In genomic region chr9:21167140-21168097, GRCm38 (mm10) we compare ENCODE assay signal across 7 mouse cellular contexts. TPM values are rescaled to one million over a fixed set of nuclear protein-coding genes. Genes with fewer than 3 reads are reported as not detected.
A peak's percentile ranks its signal among the peaks of the same experiment; 100 is the strongest.
DNase-seq lines count a peak whose midpoint lies in the region; ATAC-seq and TF ChIP-seq lines count a peak whose summit lies in the region.

No protein-coding gene starts in this region.

- H3K9me3 ChIP-seq in MEL (replicated peaks; ENCODE audit: insufficient read depth, low read length) = no peaks in the 10 kb centered on the region
- H3K9me3 ChIP-seq in hindbrain, embryonic 14.5 days (ENCODE audit: control insufficient read depth, low read length) = no peaks in the 10 kb centered on the region
- no peaks in the 10 kb centered on the region for H3K9me3 ChIP-seq in neural tube, embryonic 12.5 days

- peak overlapping the region; percentile 79 for H3K27ac ChIP-seq in MEL (ENCODE audit: control insufficient read depth, low read depth, low read length)
- peak overlapping the region; percentile 39; the same call in 1 of the 2 replicates for H3K27ac ChIP-seq in hindbrain, embryonic 14.5 days
- H3K27ac ChIP-seq in liver, adult 2 months (replicated peaks; ENCODE audit: insufficient read depth, low read depth, low read length) = peak overlapping the region; percentile 72
- H3K27ac ChIP-seq in neural tube, embryonic 12.5 days = no peak overlapping the region

- H3K9ac ChIP-seq in MEL (ENCODE audit: control insufficient read depth, low read depth, low read length, poor library complexity, severe bottlenecking) = peak overlapping the region; percentile 82
- peak overlapping the region; percentile 25; the same call in 1 of the 2 replicates for H3K9ac ChIP-seq in hindbrain, embryonic 14.5 days
- H3K9ac ChIP-seq in liver, adult 2 months (ENCODE audit: low read depth, low read length) = peak overlapping the region; percentile 41
- no peak overlapping the region for H3K9ac ChIP-seq in neural tube, embryonic 12.5 days

- ATAC-seq in hindbrain, embryonic 14.5 days (ENCODE audit: low FRiP score) = no peak
- ATAC-seq in neural tube, embryonic 12.5 days (ENCODE audit: low FRiP score, low read depth) = no peak

- H3K4me1 ChIP-seq in MEL (ENCODE audit: control insufficient read depth in 1 of 2, insufficient read depth in 2 of 2, low read length in 2 of 2) = peaks cover 22 to 37% of the 10 kb centered on the region in 2 experiments
- H3K4me1 ChIP-seq in hindbrain, embryonic 14.5 days (replicated peaks; ENCODE audit: control insufficient read depth, insufficient read depth, low read length) = peaks cover 13% of the 10 kb centered on the region
- peaks cover 5% of the 10 kb centered on the region; the same call in 1 of the 2 replicates for H3K4me1 ChIP-seq in liver, adult 2 months (ENCODE audit: control insufficient read depth, insufficient read depth, low read length)
- H3K4me1 ChIP-seq in neural tube, embryonic 12.5 days = peaks cover 34% of the 10 kb centered on the region

- intact Hi-C loops in gastrocnemius, postnatal 14 days (cut with DNase I; ENCODE audit: low total_unique reads) = no loop called here

- peak; percentile 95 for DNase-seq in MEL (ENCODE audit: low read depth, low spot score)
- peak; percentile 70 for DNase-seq in embryo, embryonic 10.5 days (ENCODE audit: low spot score)
- no peak for DNase-seq in hindbrain, embryonic 14.5 days (ENCODE audit: low spot score)
- peak; percentile 29 for DNase-seq in liver, adult 2 months (ENCODE audit: extremely low read depth, low read depth, low spot score)
- no peak for DNase-seq in cerebellum, adult 9-11 months
- no peak for DNase-seq in gastrocnemius, postnatal 14 days

- peaks cover 37% of the 10 kb centered on the region for H3K79me2 ChIP-seq in MEL (ENCODE audit: control insufficient read depth, insufficient read depth, low read length, poor library complexity)
- no peaks in the 10 kb centered on the region for H3K79me2 ChIP-seq in liver, adult 2 months (ENCODE audit: control insufficient read depth, insufficient read depth, low read length)

- TF ChIP-seq EP300 in MEL (IDR thresholded peaks at IDR 0.05; ENCODE audit: low read depth in 1 of 2, low read length in 2 of 2) = no peak

- H3K4me3 ChIP-seq in MEL (ENCODE audit: control insufficient read depth in 1 of 2, insufficient read depth in 1 of 2, low read depth in 2 of 2, low read length in 2 of 2) = peak overlapping the region; percentile 71 to 81
- H3K4me3 ChIP-seq in hindbrain, embryonic 14.5 days (replicated peaks; ENCODE audit: low read length) = no peak overlapping the region
- H3K4me3 ChIP-seq in liver, adult 2 months (ENCODE audit: insufficient read depth, low read depth, low read length) = peak overlapping the region; percentile 40
- no peak overlapping the region; the same call in 1 of the 2 replicates for H3K4me3 ChIP-seq in neural tube, embryonic 12.5 days

- no peak for TF ChIP-seq RAD21 in MEL (IDR thresholded peaks at IDR 0.05; ENCODE audit: low read depth, low read length)

- no peaks in the 10 kb centered on the region for H3K27me3 ChIP-seq in MEL (ENCODE audit: control insufficient read depth in 1 of 2, insufficient read depth in 2 of 2, low read length in 2 of 2)
- H3K27me3 ChIP-seq in hindbrain, embryonic 14.5 days (ENCODE audit: control insufficient read depth, insufficient read depth, low read length) = peaks cover 57% of the 10 kb centered on the region
- 0 out of 2 replicates have a peak, but pooled peaks cover 6% of the 10 kb centered on the region for H3K27me3 ChIP-seq in liver, adult 2 months (ENCODE audit: control insufficient read depth, insufficient read depth, low read length)
- H3K27me3 ChIP-seq in neural tube, embryonic 12.5 days (replicated peaks) = peaks cover 49% of the 10 kb centered on the region

- WGBS in hindbrain, embryonic 14.5 days = 65% methylated on average over 10 of the region's 10 CpGs
- WGBS in liver, adult 2 months = 72% methylated on average over 10 of the region's 10 CpGs
- WGBS in neural tube, embryonic 12.5 days = 56% methylated on average over 10 of the region's 10 CpGs

- peak in 1 of 2 experiments; percentile 50; a peak in 1 of 4 replicates for TF ChIP-seq POLR2A in MEL (IDR thresholded peaks at IDR 0.05; ENCODE audit: control insufficient read depth in 1 of 2, insufficient read depth in 1 of 2, low read depth in 1 of 2, low read length in 2 of 2, poor library complexity in 1 of 2)
- TF ChIP-seq POLR2A in liver, adult 2 months (IDR thresholded peaks at IDR 0.05; ENCODE audit: extremely low read depth, insufficient read depth, low read length) = no peak

- H3K36me3 ChIP-seq in MEL (ENCODE audit: control insufficient read depth in 1 of 2, insufficient read depth in 2 of 2, low read length in 2 of 2) = peaks cover 0 to 25% of the 10 kb centered on the region in 2 experiments; a peak in 2 of 4 replicates
- H3K36me3 ChIP-seq in hindbrain, embryonic 14.5 days (replicated peaks; ENCODE audit: control insufficient read depth, insufficient read depth) = no peaks in the 10 kb centered on the region
- no peaks in the 10 kb centered on the region for H3K36me3 ChIP-seq in liver, adult 2 months (ENCODE audit: control insufficient read depth, insufficient read depth, low read length)
- H3K36me3 ChIP-seq in neural tube, embryonic 12.5 days = no peaks in the 10 kb centered on the region

- no peak for TF ChIP-seq CTCF in MEL (IDR thresholded peaks at IDR 0.05 in 2 of 3, conservative IDR thresholded peaks at IDR 0.05 in 1 of 3; ENCODE audit: control insufficient read depth in 1 of 3, insufficient read depth in 1 of 3, low read depth in 2 of 3, low read length in 3 of 3, poor library complexity in 1 of 3, severe bottlenecking in 1 of 3)
- no peak for TF ChIP-seq CTCF in liver, adult 2 months (IDR thresholded peaks at IDR 0.05; ENCODE audit: low read depth, low read length)

- peak overlapping the region; percentile 2; the same call in 1 of the 2 replicates for H3K4me2 ChIP-seq in hindbrain, embryonic 14.5 days (replicated peaks)
- H3K4me2 ChIP-seq in neural tube, embryonic 12.5 days (replicated peaks) = peak overlapping the region; percentile 50

TF ChIP-seq in MEL, 35 proteins besides CTCF, POLR2A, EP300 and RAD21 (continues in another document):
- no peak for TF ChIP-seq ELF1 (IDR thresholded peaks at IDR 0.05; ENCODE audit: low read depth, low read length)
- no peak for TF ChIP-seq POLR2AphosphoS2 (IDR thresholded peaks at IDR 0.05; ENCODE audit: low read length)
- no peak for TF ChIP-seq RCOR1 (IDR thresholded peaks at IDR 0.05; ENCODE audit: low read depth, low read length)
- TF ChIP-seq GATA1 (IDR thresholded peaks at IDR 0.05; ENCODE audit: low read depth, low read length) = peak; percentile 93
- TF ChIP-seq BHLHE40 (IDR thresholded peaks at IDR 0.05; ENCODE audit: borderline replicate concordance, low read depth, low read length) = no peak
- TF ChIP-seq USF2 (IDR thresholded peaks at IDR 0.05; ENCODE audit: borderline replicate concordance in 1 of 2, insufficient read depth in 1 of 2, low read depth in 1 of 2, low read length in 2 of 2) = no peak
- peak; percentile 66 for TF ChIP-seq TAL1 (IDR thresholded peaks at IDR 0.05; ENCODE audit: low read length)
- peak; percentile 90 for TF ChIP-seq TBP (IDR thresholded peaks at IDR 0.05; ENCODE audit: low read depth, low read length)
- TF ChIP-seq MAX (IDR thresholded peaks at IDR 0.05; ENCODE audit: low read length) = no peak
- TF ChIP-seq CHD2 (IDR thresholded peaks at IDR 0.05; ENCODE audit: low read length) = no peak
- TF ChIP-seq NRF1 (IDR thresholded peaks at IDR 0.05; ENCODE audit: insufficient read depth, low read depth, low read length, poor library complexity, severe bottlenecking) = no peak
- TF ChIP-seq POLR2AphosphoS5 (IDR thresholded peaks at IDR 0.05; ENCODE audit: borderline replicate concordance, low read depth, low read length) = peak; percentile 61; the same call in 1 of the 2 replicates
- no peak; the same call in 1 of the 2 replicates for TF ChIP-seq UBTF (IDR thresholded peaks at IDR 0.05; ENCODE audit: borderline replicate concordance, insufficient read depth, low read depth, low read length)
- TF ChIP-seq MYC (IDR thresholded peaks at IDR 0.05; ENCODE audit: low read depth, low read length) = no peak
- no peak for TF ChIP-seq MYB (IDR thresholded peaks at IDR 0.05; ENCODE audit: low read depth, low read length)
- no peak for TF ChIP-seq MAFK (IDR thresholded peaks at IDR 0.05; ENCODE audit: borderline replicate concordance, low read depth, low read length)
- TF ChIP-seq USF1 (IDR thresholded peaks at IDR 0.05; ENCODE audit: low read depth, low read length) = no peak

RNA-seq across cellular contexts. Expression of gene Pde4a, which starts 1.9 kb away (rescaled TPM):
- total RNA-seq in MEL (2012; rRNA removed) = 13.8 and 16.6 TPM in 2 replicates
- polyA plus RNA-seq in MEL (2012; ENCODE audit: insufficient read depth in 1 of 2, insufficient read length in 2 of 2, low read depth in 1 of 2, low replicate concordance in 2 of 2, missing spikeins in 1 of 2) = 10 to 100 TPM; 45.6 to 53.9 TPM
- 28.8 and 35.5 TPM in 2 replicates for polyA plus RNA-seq in hindbrain, embryonic 14.5 days (2014; fragmentation: Nextera tagmentation; extraction: Ambion mirVana)
- total RNA-seq in liver, adult 2 months (2014; rRNA removed) = 1.0 and 1.5 TPM in 2 replicates
- 1.9 and 3.5 TPM in 2 replicates for polyA plus RNA-seq in liver, adult 2 months (2012; rRNA removed)
- polyA plus RNA-seq in neural tube, embryonic 12.5 days (2016; fragmentation: Nextera tagmentation; extraction: Ambion mirVana) = 12.3 and 14.7 TPM in 2 replicates
- 10 to 100 TPM; 26.1 to 27.1 TPM for total RNA-seq in gastrocnemius, postnatal 14 days (2021)

RNA-seq across cellular contexts. Expression of gene Cdc37, which starts 17.6 kb away (rescaled TPM):
- 751 and 779 TPM in 2 replicates for total RNA-seq in MEL (2012; rRNA removed)
- 1,000 to 10,000 TPM in 1 of 2 experiments, 100 to 1,000 TPM in 1; 914 to 1,631 TPM for polyA plus RNA-seq in MEL (2012; ENCODE audit: insufficient read depth in 1 of 2, insufficient read length in 2 of 2, low read depth in 1 of 2, low replicate concordance in 2 of 2, missing spikeins in 1 of 2)
- 192 and 215 TPM in 2 replicates for polyA plus RNA-seq in hindbrain, embryonic 14.5 days (2014; fragmentation: Nextera tagmentation; extraction: Ambion mirVana)
- total RNA-seq in liver, adult 2 months (2014; rRNA removed) = 27.4 and 36.0 TPM in 2 replicates
- polyA plus RNA-seq in liver, adult 2 months (2012; rRNA removed) = 41.2 and 41.8 TPM in 2 replicates
- 271 and 293 TPM in 2 replicates for polyA plus RNA-seq in neural tube, embryonic 12.5 days (2016; fragmentation: Nextera tagmentation; extraction: Ambion mirVana)
- 100 to 1,000 TPM; 138 to 139 TPM for total RNA-seq in gastrocnemius, postnatal 14 days (2021)

RNA-seq across cellular contexts. Expression of gene Tyk2, which starts 36.4 kb away (rescaled TPM):
- 43.8 and 45.6 TPM in 2 replicates for total RNA-seq in MEL (2012; rRNA removed)
- 10 to 100 TPM in 1 of 2 experiments, not detected in 1; 63.3 TPM for polyA plus RNA-seq in MEL (2012; ENCODE audit: insufficient read depth in 1 of 2, insufficient read length in 2 of 2, low read depth in 1 of 2, low replicate concordance in 2 of 2, missing spikeins in 1 of 2)
- 7.3 and 8.4 TPM in 2 replicates for polyA plus RNA-seq in hindbrain, embryonic 14.5 days (2014; fragmentation: Nextera tagmentation; extraction: Ambion mirVana)
- total RNA-seq in liver, adult 2 months (2014; rRNA removed) = 9.3 and 16.4 TPM in 2 replicates
- polyA plus RNA-seq in liver, adult 2 months (2012; rRNA removed) = 18.2 and 21.0 TPM in 2 replicates
- 14.1 and 15.2 TPM in 2 replicates for polyA plus RNA-seq in neural tube, embryonic 12.5 days (2016; fragmentation: Nextera tagmentation; extraction: Ambion mirVana)
- total RNA-seq in gastrocnemius, postnatal 14 days (2021) = 1 to 10 TPM; 4.9 to 5.3 TPM

Comparison
In these comparisons a context has a peak if more than half of its experiments do, and no peak if none do; other contexts are left out.
1. DNase-seq: peak in MEL (single experiment), embryo, embryonic 10.5 days (single experiment) and liver, adult 2 months (single experiment); none in hindbrain, embryonic 14.5 days (single experiment), cerebellum, adult 9-11 months (single experiment) and gastrocnemius, postnatal 14 days (single experiment).
2. H3K4me3 ChIP-seq: peak in MEL (2 of 2) and liver, adult 2 months (single experiment); none in hindbrain, embryonic 14.5 days (single experiment) and neural tube, embryonic 12.5 days (single experiment).